Mouse (Mus musculus): ENCODE measurements at regions not wholly inside any gene's neighbourhood (a gene's known extent, or its start where the extent isn't known, plus 50 kb on each side); places are given as distances from the start of the nearest gene placed in this dataset.

- ChIA-PET POLR2A (no interaction called here), CTCF (no interaction called here)
Measured at GRCm38 (mm10) chr11:40394864-40395266, 300.1 kb downstream of the Mat2b start.

GRCm38 (mm10) chr11:40394283-40394758 is 300.7 kb downstream of the Mat2b start:
- ChIA-PET POLR2A (no interaction called here), CTCF (no interaction called here)

- POLR2A ChIA-PET: interaction anchor here in 1 of 4 experiments (0.5 kb wide), 1 partner anchor 311 kb away, joined by 3 read pairs; no protein-coding TSS in a partner anchor
- CTCF ChIA-PET: no interaction called here
Measured at GRCm38 (mm10) chr11:40380696-40381095, 314.3 kb downstream of the Mat2b start.

DNA sequence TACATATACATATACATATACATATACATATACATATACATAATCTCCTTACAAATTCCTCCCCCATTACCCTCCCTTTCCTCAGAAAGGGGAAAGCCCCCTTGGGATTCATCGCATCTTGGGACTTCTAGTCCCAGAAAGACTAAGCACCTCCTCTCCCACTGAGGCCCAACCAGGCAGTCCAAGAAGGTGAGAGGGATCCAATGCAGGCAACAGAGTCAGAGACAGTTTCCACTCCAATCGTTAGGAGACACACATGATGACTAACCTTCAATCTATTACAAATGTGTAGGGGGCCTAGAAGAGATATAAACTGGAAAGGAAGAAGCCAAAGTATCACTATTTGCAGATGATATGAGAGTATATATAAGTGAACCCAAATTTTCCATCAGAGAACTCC is 323.3 kb downstream of the Mat2b start:
- ChIA-PET CTCF (no interaction called here), POLR2A (no interaction called here)

- CTCF ChIA-PET: no interaction called here
Measured at GRCm38 (mm10) chr11:40366573-40366972, 328.4 kb downstream of the Mat2b start.

GRCm38 (mm10) chr11:40362530-40363185 is 332.3 kb downstream of the Mat2b start:
- POLR2A ChIA-PET: no interaction called here
- CTCF ChIA-PET: no interaction called here

More at GRCm38 (mm10) chr11:40366573-40366972, 328.4 kb downstream of the Mat2b start:
- POLR2A ChIA-PET: no interaction called here

Measured in embryonic stem cell, embryonic (primary cell).